Mouse (Mus musculus) midbrain, embryonic 13.5 days (tissue): ENCODE measurements around the gene Nkx6-2. TPM values are rescaled to one million over a fixed set of nuclear protein-coding genes. Genes with fewer than 3 reads are reported as not detected.

ENCODE experiments used
- ATAC-seq: fragments of 200-750 bp; cut with Nextera tagmentation; 2 replicates; pipeline ENCODE4 v1.8.0; 2017; ENCODE audit warnings: mild to moderate bottlenecking, moderate TSS enrichment, moderate library complexity
- H3K27ac ChIP-seq: fragments of 300-500 bp; sonication (generic); 2 replicates; pipeline ENCODE4 v1.5.1; 2015; ENCODE audit warnings: inconsistent platforms, mild to moderate bottlenecking, moderate library complexity
- H3K27me3 ChIP-seq: fragments of 300-500 bp; sonication (generic); 2 replicates; pipeline ENCODE4 v1.6.1; 2015; ENCODE audit warnings: mild to moderate bottlenecking, inconsistent platforms
- H3K36me3 ChIP-seq: fragments of 300-500 bp; sonication (generic); 2 replicates; pipeline ENCODE4 v1.6.1; 2015; ENCODE audit warnings: mild to moderate bottlenecking, inconsistent platforms
- H3K4me1 ChIP-seq: fragments of 300-500 bp; sonication (generic); replicated peaks from 2 replicates; pipeline ENCODE4 v1.6.1; 2015; ENCODE audit warnings: inconsistent platforms
- H3K4me2 ChIP-seq: fragments of 300-500 bp; sonication (generic); replicated peaks from 2 replicates; pipeline ENCODE4 v1.6.1; 2015; ENCODE audit warnings: moderate library complexity, mild to moderate bottlenecking, inconsistent platforms
- H3K4me3 ChIP-seq: fragments of 300-500 bp; sonication (generic); replicated peaks from 2 replicates; pipeline ENCODE4 v1.5.1; 2015; ENCODE audit warnings: mild to moderate bottlenecking, inconsistent platforms
- H3K9ac ChIP-seq: fragments of 300-500 bp; sonication (generic); replicated peaks from 2 replicates; pipeline ENCODE4 v1.6.1; 2015; ENCODE audit warnings: mild to moderate bottlenecking, inconsistent platforms
- H3K9me3 ChIP-seq: fragments of 300-500 bp; sonication (generic); 2 replicates; pipeline ENCODE4 v1.6.1; 2016; ENCODE audit warnings: mild to moderate bottlenecking, inconsistent platforms
- WGBS: fragments of 180-500 bp; shearing (Covaris S2); methylation state at CpG from one replicate; pipeline ENCODE4 v1.1.7; 2015; 5-methylcytosine and 5-hydroxymethylcytosine counted together
- polyA plus RNA-seq: library from polyadenylated mRNA; unstranded; fragments of >200 nt; fragmentation: Nextera tagmentation; extraction: Ambion mirVana; gene quantifications from 2 replicates; pipeline ENCODE4 v1.2.1, GENCODE M21; 2015

Gene Nkx6-2
- polyA plus RNA-seq, 1 experiment from 2014 or later = 7.6 TPM

DNA sequence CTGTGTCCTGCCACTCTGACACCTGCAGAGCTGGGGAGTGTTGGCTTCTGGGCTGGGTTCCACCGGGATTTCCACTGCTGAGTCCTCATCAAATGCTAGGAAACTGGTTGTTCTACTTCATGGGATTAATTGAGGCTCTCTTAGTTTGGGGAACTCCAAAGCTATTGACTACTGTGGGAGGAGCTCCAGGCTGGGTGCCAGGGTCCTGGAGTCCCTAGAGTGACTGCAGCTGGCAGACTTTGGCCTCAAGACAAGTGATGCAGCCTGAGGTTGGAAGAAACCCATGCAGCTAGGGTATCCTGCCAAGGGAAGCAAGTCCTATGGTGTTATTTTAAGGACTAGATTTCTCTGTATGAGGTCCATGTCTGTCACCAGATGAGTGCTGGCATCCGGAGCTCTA, 44.1 kb downstream of the Nkx6-2 start:
- ATAC-seq = no peak
- Histone ChIP-seq H3K4me3 (no peak overlapping the region), H3K9ac (no peak overlapping the region), H3K4me1 (no peaks in the 10 kb centered on the region), H3K36me3 (no peaks in the 10 kb centered on the region), H3K27me3 (peaks cover 97% of the 10 kb centered on the region), H3K27ac (no peak overlapping the region), H3K4me2 (no peak overlapping the region), H3K9me3 (no peaks in the 10 kb centered on the region)
- WGBS = 77% methylated on average over 2 of the region's 2 CpGs

DNA sequence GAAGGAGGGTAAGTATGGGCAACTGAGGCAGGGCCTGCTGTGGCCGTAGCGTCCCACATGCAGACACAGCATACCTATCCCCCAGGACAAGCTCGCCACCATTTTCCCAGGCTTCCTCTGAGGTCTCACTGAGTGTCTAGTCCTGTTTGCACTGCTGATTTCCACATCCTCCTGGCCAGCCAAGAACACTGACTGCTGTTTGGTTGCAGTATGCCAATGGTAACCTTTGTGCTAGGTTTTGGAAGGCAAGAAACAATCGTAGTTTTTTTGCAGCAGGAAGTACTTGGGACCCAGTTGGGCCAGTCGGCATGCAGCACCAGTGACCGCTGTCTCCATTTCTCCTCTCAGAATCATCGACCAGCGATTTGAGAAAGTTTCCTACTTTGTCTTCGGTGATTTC, 44.8 kb downstream of the Nkx6-2 start:
- 91% methylated on average over 9 of the region's 9 CpGs for WGBS
- Histone ChIP-seq H3K36me3 (no peaks in the 10 kb centered on the region), H3K4me1 (no peaks in the 10 kb centered on the region), H3K27ac (no peak overlapping the region), H3K9me3 (no peaks in the 10 kb centered on the region), H3K4me2 (no peak overlapping the region), H3K4me3 (no peak overlapping the region), H3K27me3 (peaks cover 97% of the 10 kb centered on the region), H3K9ac (no peak overlapping the region)
- no peak for ATAC-seq

DNA sequence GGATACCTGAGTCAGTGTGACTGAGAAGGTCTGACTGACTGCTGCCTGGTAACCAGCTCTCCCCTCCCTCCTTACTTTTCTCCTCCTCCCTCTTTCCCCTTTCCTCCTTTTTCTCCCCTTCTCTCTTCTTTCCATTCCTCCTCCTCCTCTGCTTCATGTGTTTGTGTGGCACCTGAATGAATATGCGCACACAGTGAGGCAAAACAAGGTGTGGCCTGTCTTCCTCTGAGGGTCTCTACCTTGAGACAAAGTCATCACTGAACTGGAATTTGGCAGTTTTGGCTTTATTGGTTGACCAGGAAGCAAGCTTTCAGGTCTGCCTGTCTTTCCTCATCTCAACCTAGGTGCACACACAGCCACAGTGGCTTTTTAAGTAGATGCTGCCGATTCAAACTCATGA, 45.8 kb downstream of the Nkx6-2 start:
- Histone ChIP-seq H3K4me1 (no peaks in the 10 kb centered on the region), H3K27ac (no peak overlapping the region), H3K36me3 (no peaks in the 10 kb centered on the region), H3K4me2 (no peak overlapping the region), H3K9me3 (no peaks in the 10 kb centered on the region), H3K4me3 (no peak overlapping the region), H3K9ac (no peak overlapping the region), H3K27me3 (peaks cover 99% of the 10 kb centered on the region)
- WGBS = 97% methylated on average over 2 of the region's 2 CpGs
- no peak for ATAC-seq

DNA sequence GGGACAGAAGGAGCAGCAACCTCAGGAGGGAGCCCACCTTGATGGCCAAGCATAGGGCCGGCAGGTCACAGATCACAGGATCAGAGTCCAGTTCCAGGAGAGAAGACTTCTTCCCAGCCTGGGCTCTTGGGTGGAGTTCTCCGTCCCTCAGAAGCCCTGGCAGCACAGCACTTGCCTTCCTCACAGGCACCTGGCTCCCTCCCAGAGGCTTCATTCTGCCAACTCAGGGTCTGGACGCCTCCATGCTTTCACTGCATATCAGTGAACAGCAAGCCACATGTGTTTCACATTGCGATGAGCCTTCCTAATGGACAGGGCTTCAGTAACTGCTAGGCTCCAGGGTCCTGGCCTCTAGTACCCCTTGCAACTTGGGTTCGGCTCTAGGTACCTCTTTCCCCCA, 46.3 kb downstream of the Nkx6-2 start:
- Histone ChIP-seq H3K4me1 (peaks cover 2% of the 10 kb centered on the region; the same call in 1 of the 2 replicates), H3K27ac (no peak overlapping the region), H3K4me2 (no peak overlapping the region), H3K27me3 (peaks cover 99% of the 10 kb centered on the region), H3K9ac (no peak overlapping the region), H3K36me3 (no peaks in the 10 kb centered on the region), H3K4me3 (no peak overlapping the region), H3K9me3 (no peaks in the 10 kb centered on the region)
- 88% methylated on average over 5 of the region's 5 CpGs for WGBS
- ATAC-seq = no peak

GRCm38 (mm10) chr7:139531428-139531801, 51.2 kb downstream of the Nkx6-2 start:
- H3K36me3 ChIP-seq = peaks cover 4% of the 10 kb centered on the region
- no peak for ATAC-seq
- peaks cover 32% of the 10 kb centered on the region for H3K4me1 ChIP-seq
- H3K4me2 ChIP-seq = no peak overlapping the region
- no peaks in the 10 kb centered on the region for H3K9me3 ChIP-seq
- WGBS = 65% methylated on average over 4 of the region's 4 CpGs
- peaks cover 94% of the 10 kb centered on the region for H3K27me3 ChIP-seq
- no peak overlapping the region for H3K9ac ChIP-seq
- H3K4me3 ChIP-seq = no peak overlapping the region
- no peak overlapping the region for H3K27ac ChIP-seq

DNA sequence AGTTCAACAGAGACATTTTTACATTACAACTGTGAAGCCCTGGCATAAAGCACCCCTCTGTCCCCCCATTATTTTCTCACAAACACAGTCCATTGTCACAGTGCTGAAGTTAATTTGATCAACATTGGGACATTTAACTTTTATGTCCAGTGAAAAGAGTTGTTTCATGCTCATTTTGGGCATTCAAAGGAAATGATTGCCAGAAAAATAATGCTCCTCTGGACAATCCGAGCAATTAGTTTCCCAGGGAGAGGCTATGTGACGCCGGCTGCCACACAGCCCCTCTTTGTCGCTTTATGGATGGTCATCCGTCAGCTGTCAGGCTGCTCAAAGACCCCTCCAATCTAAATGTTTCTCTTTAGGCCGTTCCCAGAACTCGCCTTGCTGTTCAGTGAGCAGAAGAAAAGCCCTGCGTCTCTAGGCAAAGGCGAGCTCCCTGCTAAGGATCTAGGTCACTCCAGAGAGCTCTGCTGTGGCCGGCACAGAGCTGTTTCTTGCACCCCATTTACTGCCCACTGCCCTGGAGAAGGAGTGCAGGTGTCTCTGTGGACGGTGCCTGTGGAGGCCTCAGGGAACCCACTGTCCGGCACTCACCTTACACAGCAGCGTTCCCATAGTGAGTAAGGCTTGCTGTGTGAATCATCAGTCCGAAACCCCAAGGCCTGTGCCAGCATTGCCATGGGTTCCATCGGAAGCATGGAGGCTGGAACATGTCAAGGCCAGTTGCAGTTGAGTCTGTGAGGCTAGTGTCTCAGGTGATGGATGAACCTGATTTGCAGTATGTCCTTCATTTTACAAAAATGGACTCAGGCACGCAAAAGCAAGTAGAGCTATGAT, 51.8 kb downstream of the Nkx6-2 start:
- peaks cover 32% of the 10 kb centered on the region for H3K4me1 ChIP-seq
- no peak overlapping the region for H3K4me2 ChIP-seq
- no peaks in the 10 kb centered on the region for H3K9me3 ChIP-seq
- H3K9ac ChIP-seq = no peak overlapping the region; the same call in none of the 2 replicates
- no peak overlapping the region for H3K4me3 ChIP-seq
- peaks cover 10% of the 10 kb centered on the region for H3K36me3 ChIP-seq
- peaks cover 94% of the 10 kb centered on the region for H3K27me3 ChIP-seq
- no peak overlapping the region for H3K27ac ChIP-seq
- 29% methylated on average over 16 of the region's 16 CpGs for WGBS
- peak; percentile 56; the same call in 1 of the 2 replicates for ATAC-seq

Other genes with a start within 250 kb of the Nkx6-2 start
- 10.0 and 14.3 TPM in 2 replicates for gene Inpp5a, start 193.7 kb downstream of the Nkx6-2 start, polyA plus RNA-seq
- gene Cfap46, start 101.0 kb upstream of the Nkx6-2 start, polyA plus RNA-seq = 1.1 and 1.6 TPM in 2 replicates